Mouse (Mus musculus): Measurements from ENCODE around the gene Exoc8. TPM values are rescaled to one million over a fixed set of nuclear protein-coding genes. Genes with fewer than 3 reads are reported as not detected.

Gene Exoc8
- polyA plus RNA-seq, 1 experiment, result not detected

DNA sequence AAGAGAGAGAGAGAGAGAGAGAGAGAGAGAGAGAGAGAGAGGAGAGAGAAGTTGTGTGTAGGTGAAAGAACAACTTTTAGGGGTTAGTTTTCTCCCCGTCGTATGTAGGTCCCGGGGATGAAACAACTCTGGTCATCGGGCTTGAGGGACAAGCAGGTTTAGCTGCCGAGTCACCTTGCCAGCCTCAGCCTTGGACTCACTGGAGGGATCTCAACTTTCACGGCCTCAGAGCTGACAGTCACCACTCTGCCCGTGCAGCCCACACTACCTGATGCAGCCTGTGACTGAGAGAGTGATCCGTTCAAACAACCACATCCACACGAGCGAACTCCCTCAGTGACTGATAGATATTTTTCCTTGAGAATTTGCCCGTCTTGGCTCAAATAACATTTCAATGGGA, 31.5 kb upstream of the Exoc8 start:
- H3K4me1 ChIP-seq (ENCODE audit: control insufficient read depth, insufficient read depth, low read length), result peaks cover 21% of the 10 kb centered on the region
- WGBS, result 85% methylated on average over 11 of the region's 11 CpGs
- TF ChIP-seq CTCF (IDR thresholded peaks at IDR 0.05; ENCODE audit: insufficient read depth, low read depth, low read length) (no peak), POLR2A (IDR thresholded peaks at IDR 0.05; ENCODE audit: insufficient read depth, low read depth, low read length) (no peak)
- H3K27ac ChIP-seq (ENCODE audit: insufficient read depth, low read depth, low read length), result no peak overlapping the region
- H3K4me3 ChIP-seq (ENCODE audit: insufficient read depth, low read depth, low read length), result no peak overlapping the region

DNA sequence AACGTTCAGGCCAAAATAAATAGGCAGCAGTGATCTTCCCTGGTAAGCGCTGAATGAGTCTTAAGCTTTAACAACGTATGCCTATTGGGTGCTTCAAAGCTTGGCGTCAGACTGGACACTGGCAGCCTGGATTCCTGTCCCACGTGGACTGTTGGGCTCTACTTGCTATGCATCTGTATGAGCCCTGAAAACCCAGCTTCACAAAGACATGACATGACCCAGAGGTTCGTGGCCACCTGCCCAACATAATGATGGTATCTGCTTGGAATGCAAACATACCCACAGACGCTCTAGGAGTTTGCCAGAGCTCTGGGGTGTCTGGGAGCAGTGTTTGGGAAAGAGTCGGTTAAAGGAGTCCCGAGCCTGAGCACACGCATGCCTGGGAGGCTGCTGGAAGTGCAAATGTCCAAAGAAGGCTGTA, 28.9 kb upstream of the Exoc8 start:
- 55% methylated on average over 10 of the region's 10 CpGs for WGBS
- Histone ChIP-seq H3K27ac (ENCODE audit: insufficient read depth, low read depth, low read length) (no peak overlapping the region), H3K4me3 (ENCODE audit: insufficient read depth, low read depth, low read length) (no peak overlapping the region), H3K4me1 (ENCODE audit: control insufficient read depth, insufficient read depth, low read length) (peaks cover 35% of the 10 kb centered on the region)
- TF ChIP-seq CTCF (IDR thresholded peaks at IDR 0.05; ENCODE audit: insufficient read depth, low read depth, low read length) (no peak), POLR2A (IDR thresholded peaks at IDR 0.05; ENCODE audit: insufficient read depth, low read depth, low read length) (no peak)

DNA sequence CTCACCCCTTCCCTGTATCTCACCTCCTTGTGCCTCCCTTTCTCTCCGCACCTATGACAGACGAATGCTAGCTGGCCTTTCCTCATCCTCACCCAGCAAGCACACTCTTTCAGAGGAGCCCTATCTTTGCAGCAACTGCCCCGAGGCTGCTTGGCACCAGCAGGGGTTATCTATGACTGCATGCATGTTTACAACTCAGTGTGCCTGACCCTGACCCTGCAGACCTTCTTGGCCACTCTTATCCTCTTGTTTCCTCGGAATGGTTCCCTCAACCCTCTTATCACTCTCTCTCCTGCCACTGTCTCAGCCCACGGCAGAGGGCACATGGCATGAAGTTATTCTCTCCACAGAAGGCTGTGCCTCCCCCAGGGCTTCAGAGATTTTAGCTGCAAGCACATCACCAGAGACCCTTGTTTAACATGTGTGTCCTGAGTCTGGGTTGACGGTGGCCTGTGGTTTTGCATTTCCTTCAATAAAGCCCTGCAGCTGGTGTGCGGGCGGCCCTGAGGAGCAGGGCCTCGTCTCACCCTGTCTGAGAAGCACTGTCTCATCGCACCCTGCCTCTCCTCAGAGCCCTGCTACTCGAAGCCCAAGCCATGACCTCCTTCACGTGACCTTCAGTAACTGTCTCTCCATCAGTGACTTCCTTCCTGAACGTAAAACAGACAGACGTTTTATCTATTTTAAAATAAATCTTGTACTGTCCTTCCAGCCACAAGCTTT, 28.2 kb upstream of the Exoc8 start:
- Histone ChIP-seq H3K27ac (ENCODE audit: insufficient read depth, low read depth, low read length) (no peak overlapping the region), H3K4me1 (ENCODE audit: control insufficient read depth, insufficient read depth, low read length) (peaks cover 35% of the 10 kb centered on the region), H3K4me3 (ENCODE audit: insufficient read depth, low read depth, low read length) (no peak overlapping the region)
- 76% methylated on average over 14 of the region's 14 CpGs for WGBS
- TF ChIP-seq CTCF (IDR thresholded peaks at IDR 0.05; ENCODE audit: insufficient read depth, low read depth, low read length) (no peak), POLR2A (IDR thresholded peaks at IDR 0.05; ENCODE audit: insufficient read depth, low read depth, low read length) (no peak)

DNA sequence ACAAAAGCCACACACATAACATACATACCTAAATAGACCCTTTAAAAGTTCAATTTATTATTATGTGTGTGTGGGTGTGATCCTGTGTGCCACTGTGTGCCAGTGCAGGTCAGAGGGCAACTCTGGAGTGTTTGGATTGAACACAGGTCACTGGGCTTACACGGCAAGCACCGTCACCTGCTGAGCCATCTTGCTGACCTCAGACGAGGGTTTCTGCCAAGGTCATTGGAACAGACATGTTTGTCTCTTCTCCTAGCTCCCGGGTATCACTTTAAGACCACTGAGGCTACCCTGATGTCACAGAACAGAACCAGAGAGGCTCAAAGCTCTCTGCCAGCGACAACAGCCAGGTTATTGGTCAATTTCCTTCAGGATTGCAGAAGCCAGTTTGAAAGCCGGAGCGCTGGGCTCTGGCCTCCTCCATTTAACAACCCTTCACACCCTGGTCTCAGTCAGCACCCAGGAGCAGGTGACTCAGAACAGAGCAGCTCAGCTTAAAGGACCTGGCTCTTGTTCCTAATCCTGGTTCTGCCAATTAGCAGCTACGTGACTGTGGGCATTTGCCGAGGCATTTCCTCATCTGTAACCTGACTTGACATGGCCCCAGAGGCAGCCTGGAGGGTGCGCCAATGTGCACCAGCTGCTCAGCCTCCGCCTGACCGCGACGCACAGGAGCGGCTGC, 26.6 kb upstream of the Exoc8 start:
- Histone ChIP-seq H3K4me1 (ENCODE audit: control insufficient read depth, insufficient read depth, low read length) (peaks cover 38% of the 10 kb centered on the region), H3K4me3 (ENCODE audit: insufficient read depth, low read depth, low read length) (no peak overlapping the region), H3K27ac (ENCODE audit: insufficient read depth, low read depth, low read length) (no peak overlapping the region)
- 83% methylated on average over 15 of the region's 15 CpGs for WGBS
- TF ChIP-seq CTCF (IDR thresholded peaks at IDR 0.05; ENCODE audit: insufficient read depth, low read depth, low read length) (no peak), POLR2A (IDR thresholded peaks at IDR 0.05; ENCODE audit: insufficient read depth, low read depth, low read length) (no peak)

GRCm38 (mm10) chr8:124922490-124923089, 25.1 kb upstream of the Exoc8 start:
- Histone ChIP-seq H3K4me1 (ENCODE audit: control insufficient read depth, insufficient read depth, low read length) (peaks cover 46% of the 10 kb centered on the region), H3K27ac (ENCODE audit: insufficient read depth, low read depth, low read length) (no peak overlapping the region), H3K4me3 (ENCODE audit: insufficient read depth, low read depth, low read length) (no peak overlapping the region)
- WGBS, result 55% methylated on average over 11 of the region's 11 CpGs
- TF ChIP-seq POLR2A (IDR thresholded peaks at IDR 0.05; ENCODE audit: insufficient read depth, low read depth, low read length), result no peak
- no peak for TF ChIP-seq CTCF (IDR thresholded peaks at IDR 0.05; ENCODE audit: insufficient read depth, low read depth, low read length)

- TF ChIP-seq CTCF (IDR thresholded peaks at IDR 0.05; ENCODE audit: insufficient read depth, low read depth, low read length), result no peak
- TF ChIP-seq POLR2A (IDR thresholded peaks at IDR 0.05; ENCODE audit: insufficient read depth, low read depth, low read length), result no peak
- no peak overlapping the region for H3K4me3 ChIP-seq (ENCODE audit: insufficient read depth, low read depth, low read length)
- 69% methylated on average over 18 of the region's 18 CpGs for WGBS
- peaks cover 43% of the 10 kb centered on the region for H3K4me1 ChIP-seq (ENCODE audit: control insufficient read depth, insufficient read depth, low read length)
- H3K27ac ChIP-seq (ENCODE audit: insufficient read depth, low read depth, low read length), result no peak overlapping the region
Observed at GRCm38 (mm10) chr8:124921369-124922279, 24.1 kb upstream of the Exoc8 start.

GRCm38 (mm10) chr8:124917741-124918484, 20.4 kb upstream of the Exoc8 start:
- 70% methylated on average over 18 of the region's 18 CpGs for WGBS
- H3K4me1 ChIP-seq (ENCODE audit: control insufficient read depth, insufficient read depth, low read length), result peaks cover 22% of the 10 kb centered on the region
- no peak overlapping the region for H3K27ac ChIP-seq (ENCODE audit: insufficient read depth, low read depth, low read length)
- TF ChIP-seq POLR2A (IDR thresholded peaks at IDR 0.05; ENCODE audit: insufficient read depth, low read depth, low read length) (no peak), CTCF (IDR thresholded peaks at IDR 0.05; ENCODE audit: insufficient read depth, low read depth, low read length) (no peak)
- no peak overlapping the region for H3K4me3 ChIP-seq (ENCODE audit: insufficient read depth, low read depth, low read length)

- 96% methylated on average over 5 of the region's 5 CpGs for WGBS
- H3K27ac ChIP-seq (ENCODE audit: insufficient read depth, low read depth, low read length), result no peak overlapping the region
- no peak overlapping the region for H3K4me3 ChIP-seq (ENCODE audit: insufficient read depth, low read depth, low read length)
- TF ChIP-seq CTCF (IDR thresholded peaks at IDR 0.05; ENCODE audit: insufficient read depth, low read depth, low read length), result no peak
- no peak for TF ChIP-seq POLR2A (IDR thresholded peaks at IDR 0.05; ENCODE audit: insufficient read depth, low read depth, low read length)
- peaks cover 11% of the 10 kb centered on the region for H3K4me1 ChIP-seq (ENCODE audit: control insufficient read depth, insufficient read depth, low read length)
Observed at GRCm38 (mm10) chr8:124914061-124914460, 16.6 kb upstream of the Exoc8 start.
